Mouse (Mus musculus): ENCODE measurements at regions not wholly inside any gene's neighbourhood (a gene's known extent, or its start where the extent isn't known, plus 50 kb on each side); places are given as distances from the start of the nearest gene placed in this dataset.

DNA sequence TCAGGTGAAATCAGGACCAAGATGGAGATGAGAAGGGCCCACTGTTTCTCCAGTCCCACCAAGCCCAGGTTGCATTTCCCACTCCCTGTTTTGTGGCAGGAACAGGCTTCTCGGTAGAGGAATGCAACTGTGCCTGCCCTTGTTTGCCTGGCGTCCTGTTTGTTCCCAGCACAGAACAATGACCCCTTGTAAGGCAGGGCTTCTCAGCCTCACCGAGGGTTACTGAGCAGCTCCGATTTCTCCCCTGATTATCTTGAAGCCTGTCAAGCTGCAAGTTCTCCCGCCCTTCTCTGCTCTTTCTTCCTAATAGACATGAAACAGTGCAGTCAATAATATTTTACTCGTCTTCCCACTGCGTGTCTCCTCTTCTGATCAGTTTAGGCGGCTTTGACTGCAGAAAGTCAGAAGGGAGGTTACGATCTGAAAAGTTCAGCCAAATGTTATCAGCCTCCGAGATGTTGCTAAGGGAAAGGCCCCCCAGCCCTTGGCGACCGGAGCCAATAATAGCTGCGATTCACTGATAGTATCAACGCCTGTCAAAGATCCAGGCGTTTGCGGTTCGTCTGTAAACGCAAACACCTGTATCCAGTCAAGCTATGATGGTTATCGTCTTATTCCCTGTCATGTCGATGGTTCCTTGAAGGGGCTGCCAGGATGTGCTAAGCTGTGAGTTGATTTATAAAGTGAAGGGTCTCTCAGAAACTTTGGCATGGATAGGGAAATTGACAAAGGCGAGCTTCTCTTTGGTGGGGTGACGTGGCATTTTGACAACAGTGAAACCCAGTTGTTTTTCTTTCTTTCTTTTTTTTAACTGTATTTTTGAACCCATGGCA, 287.7 kb upstream of the Zfp507 start:
- Histone ChIP-seq H3K4me3 (ENCODE audit: insufficient read depth, low read depth, low read length) (no peak overlapping the region), H3K27ac (replicated peaks; ENCODE audit: low read depth, low read length) (no peak overlapping the region), H3K4me1 (ENCODE audit: control insufficient read depth, insufficient read depth, insufficient read length, low read length) (no peaks in the 10 kb centered on the region)

GRCm38 (mm10) chr7:36087598-36087997, 284.8 kb upstream of the Zfp507 start:
- Histone ChIP-seq H3K27ac (replicated peaks; ENCODE audit: low read depth, low read length) (no peak overlapping the region), H3K4me1 (ENCODE audit: control insufficient read depth, insufficient read depth, insufficient read length, low read length) (no peaks in the 10 kb centered on the region), H3K4me3 (ENCODE audit: insufficient read depth, low read depth, low read length) (no peak overlapping the region)

DNA sequence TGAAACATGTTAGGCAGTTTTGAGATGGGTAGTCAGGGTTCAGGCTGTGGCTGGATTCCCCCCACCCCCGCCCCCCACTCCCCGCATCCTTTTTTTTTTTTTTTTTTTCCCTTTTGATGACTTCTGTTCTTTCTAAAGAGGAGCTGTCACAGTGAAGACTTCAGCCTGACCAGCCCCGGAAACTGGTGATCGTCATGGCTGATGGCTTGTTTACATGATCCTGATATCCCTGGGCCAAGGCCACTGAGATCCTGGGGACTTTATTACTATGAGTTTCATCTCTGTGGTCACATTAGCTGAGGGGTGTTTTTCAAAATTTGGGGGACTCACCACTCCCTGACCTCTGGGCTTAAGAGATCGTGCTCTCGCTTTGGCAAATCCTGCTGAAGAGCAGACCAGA, 275.9 kb upstream of the Zfp507 start:
- no peaks in the 10 kb centered on the region for H3K4me1 ChIP-seq (ENCODE audit: control insufficient read depth, insufficient read depth, insufficient read length, low read length)
- no peak overlapping the region for H3K27ac ChIP-seq (replicated peaks; ENCODE audit: low read depth, low read length)
- H3K4me3 ChIP-seq (ENCODE audit: insufficient read depth, low read depth, low read length), result no peak overlapping the region

DNA sequence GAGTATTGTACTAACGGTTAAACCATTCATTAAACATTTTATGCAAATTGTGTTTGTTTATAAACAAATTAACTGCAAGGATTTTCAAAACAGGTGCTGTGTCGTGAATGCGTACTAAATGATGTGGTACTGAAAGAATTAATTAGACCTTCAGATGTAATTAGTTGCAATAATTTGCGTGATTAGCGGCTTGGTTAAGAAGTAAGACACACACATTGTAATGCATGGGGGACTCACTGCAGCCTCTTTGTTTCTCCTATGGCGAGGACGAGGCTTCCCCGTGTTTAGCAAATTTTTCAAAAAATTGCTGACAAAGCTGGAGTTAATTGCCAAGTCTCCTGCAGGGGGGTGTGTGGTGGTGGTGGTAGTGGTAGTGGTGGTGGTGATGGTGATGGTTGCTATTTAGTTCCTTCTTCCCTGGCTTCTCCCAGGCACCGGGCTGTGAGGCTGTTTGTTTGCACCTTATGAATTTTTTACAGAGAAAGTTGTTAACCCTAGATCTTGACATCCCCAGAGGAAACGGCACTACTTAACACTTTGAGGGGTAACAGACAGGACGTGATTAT, 275.4 kb upstream of the Zfp507 start:
- Histone ChIP-seq H3K4me3 (ENCODE audit: insufficient read depth, low read depth, low read length) (no peak overlapping the region), H3K27ac (replicated peaks; ENCODE audit: low read depth, low read length) (no peak overlapping the region)

GRCm38 (mm10) chr7:36077271-36077670, 274.5 kb upstream of the Zfp507 start:
- no peak overlapping the region for H3K27ac ChIP-seq (replicated peaks; ENCODE audit: low read depth, low read length)
- H3K4me1 ChIP-seq (ENCODE audit: control insufficient read depth, insufficient read depth, insufficient read length, low read length), result no peaks in the 10 kb centered on the region
- H3K4me3 ChIP-seq (ENCODE audit: insufficient read depth, low read depth, low read length), result no peak overlapping the region

More for the DNA sequence above, 275.4 kb upstream of the Zfp507 start:
- H3K4me1 ChIP-seq (ENCODE audit: control insufficient read depth, insufficient read depth, insufficient read length, low read length), result no peaks in the 10 kb centered on the region

- Histone ChIP-seq H3K4me1 (ENCODE audit: control insufficient read depth, insufficient read depth, insufficient read length, low read length) (no peaks in the 10 kb centered on the region), H3K27ac (replicated peaks; ENCODE audit: low read depth, low read length) (no peak overlapping the region), H3K4me3 (ENCODE audit: insufficient read depth, low read depth, low read length) (no peak overlapping the region)
Measured at GRCm38 (mm10) chr7:36076021-36076441, 273.2 kb upstream of the Zfp507 start.

GRCm38 (mm10) chr7:36071774-36072173, 269.0 kb upstream of the Zfp507 start:
- Histone ChIP-seq H3K4me1 (ENCODE audit: control insufficient read depth, insufficient read depth, insufficient read length, low read length) (no peaks in the 10 kb centered on the region), H3K27ac (replicated peaks; ENCODE audit: low read depth, low read length) (no peak overlapping the region), H3K4me3 (ENCODE audit: insufficient read depth, low read depth, low read length) (no peak overlapping the region)

- H3K4me3 ChIP-seq (ENCODE audit: insufficient read depth, low read depth, low read length), result no peak overlapping the region
- H3K4me1 ChIP-seq (ENCODE audit: control insufficient read depth, insufficient read depth, insufficient read length, low read length), result no peaks in the 10 kb centered on the region
- no peak overlapping the region for H3K27ac ChIP-seq (replicated peaks; ENCODE audit: low read depth, low read length)
Measured at GRCm38 (mm10) chr7:36066725-36067124, 263.9 kb upstream of the Zfp507 start.

DNA sequence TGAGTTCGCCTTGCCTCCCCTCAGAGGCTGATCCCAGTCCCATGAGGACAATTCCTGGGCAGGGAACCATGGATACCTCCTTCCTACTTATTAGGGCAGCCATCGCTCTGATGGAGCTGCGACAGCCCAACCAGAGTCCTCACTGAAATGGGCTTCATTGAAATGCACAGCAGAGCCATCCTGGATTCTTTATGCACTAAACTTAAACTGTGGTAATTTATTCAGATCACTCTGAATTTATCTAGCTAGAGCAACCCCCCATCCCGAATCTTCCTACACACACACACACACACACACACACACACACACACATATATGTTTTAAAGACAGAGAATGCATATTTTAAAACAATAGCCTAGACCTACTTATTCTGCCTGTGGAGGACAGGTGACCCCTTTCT, 258.9 kb upstream of the Zfp507 start:
- H3K27ac ChIP-seq (replicated peaks; ENCODE audit: low read depth, low read length), result no peak overlapping the region
- H3K4me3 ChIP-seq (ENCODE audit: insufficient read depth, low read depth, low read length), result no peak overlapping the region

GRCm38 (mm10) chr7:36060426-36060825, 257.6 kb upstream of the Zfp507 start:
- Histone ChIP-seq H3K4me1 (ENCODE audit: control insufficient read depth, insufficient read depth, insufficient read length, low read length) (no peaks in the 10 kb centered on the region), H3K27ac (replicated peaks; ENCODE audit: low read depth, low read length) (no peak overlapping the region), H3K4me3 (ENCODE audit: insufficient read depth, low read depth, low read length) (no peak overlapping the region)

More for the DNA sequence above, 258.9 kb upstream of the Zfp507 start:
- H3K4me1 ChIP-seq (ENCODE audit: control insufficient read depth, insufficient read depth, insufficient read length, low read length), result no peaks in the 10 kb centered on the region

DNA sequence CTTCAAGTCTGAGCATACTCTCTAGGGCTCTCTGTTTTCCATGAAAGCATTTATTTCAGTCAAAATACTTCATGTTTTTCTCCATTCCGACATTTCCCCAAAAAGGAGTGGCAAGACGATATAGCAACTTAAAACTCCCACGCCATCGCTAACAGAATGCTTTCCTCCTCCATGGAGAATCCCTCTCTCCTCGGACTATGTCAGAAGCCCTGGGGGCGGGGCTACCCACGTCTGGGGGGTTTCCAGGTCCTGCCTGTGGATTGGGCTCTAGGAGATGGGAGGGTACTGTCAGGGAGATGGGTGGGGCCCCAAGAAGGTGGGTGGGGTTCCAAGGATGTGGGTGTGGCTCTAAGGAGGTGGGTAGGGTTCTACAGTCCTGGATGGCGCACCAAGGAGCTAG, 243.2 kb upstream of the Zfp507 start:
- no peaks in the 10 kb centered on the region for H3K4me1 ChIP-seq (ENCODE audit: control insufficient read depth, insufficient read depth, insufficient read length, low read length)
- H3K27ac ChIP-seq (replicated peaks; ENCODE audit: low read depth, low read length), result no peak overlapping the region
- H3K4me3 ChIP-seq (ENCODE audit: insufficient read depth, low read depth, low read length), result no peak overlapping the region

- Histone ChIP-seq H3K27ac (replicated peaks; ENCODE audit: low read depth, low read length) (no peak overlapping the region), H3K4me1 (ENCODE audit: control insufficient read depth, insufficient read depth, insufficient read length, low read length) (no peaks in the 10 kb centered on the region), H3K4me3 (ENCODE audit: insufficient read depth, low read depth, low read length) (no peak overlapping the region)
Measured at GRCm38 (mm10) chr7:36031881-36032280, 229.1 kb upstream of the Zfp507 start.

DNA sequence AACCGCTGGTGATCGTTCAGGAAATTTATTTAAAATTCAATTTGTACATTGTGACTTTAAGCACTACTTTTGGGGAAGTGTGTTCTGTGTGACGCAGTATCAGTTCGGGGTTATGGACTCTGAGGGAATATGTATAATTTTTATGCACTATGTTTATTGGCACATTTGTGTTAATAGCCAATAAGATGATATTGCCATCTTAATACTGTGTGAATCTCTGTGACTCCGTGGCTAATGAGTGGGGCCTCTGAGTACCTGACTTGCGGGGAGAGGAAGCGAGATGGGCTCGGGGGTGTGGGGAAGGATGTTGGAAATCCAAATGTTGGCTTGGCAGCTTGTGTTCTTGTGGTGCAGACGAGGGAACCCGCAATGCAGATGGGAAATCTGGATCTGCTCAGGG, 220.2 kb upstream of the Zfp507 start:
- no peak overlapping the region for H3K4me3 ChIP-seq (ENCODE audit: insufficient read depth, low read depth, low read length)

GRCm38 (mm10) chr7:36022489-36022888, 219.7 kb upstream of the Zfp507 start:
- no peaks in the 10 kb centered on the region for H3K4me1 ChIP-seq (ENCODE audit: control insufficient read depth, insufficient read depth, insufficient read length, low read length)
- no peak overlapping the region for H3K27ac ChIP-seq (replicated peaks; ENCODE audit: low read depth, low read length)

More for the DNA sequence above, 220.2 kb upstream of the Zfp507 start:
- Histone ChIP-seq H3K4me1 (ENCODE audit: control insufficient read depth, insufficient read depth, insufficient read length, low read length) (no peaks in the 10 kb centered on the region), H3K27ac (replicated peaks; ENCODE audit: low read depth, low read length) (no peak overlapping the region)

GRCm38 (mm10) chr7:36016926-36017753, 214.3 kb upstream of the Zfp507 start:
- Histone ChIP-seq H3K4me3 (ENCODE audit: insufficient read depth, low read depth, low read length) (no peak overlapping the region), H3K27ac (replicated peaks; ENCODE audit: low read depth, low read length) (no peak overlapping the region)

More at GRCm38 (mm10) chr7:36022489-36022888, 219.7 kb upstream of the Zfp507 start:
- H3K4me3 ChIP-seq (ENCODE audit: insufficient read depth, low read depth, low read length), result no peak overlapping the region

More at GRCm38 (mm10) chr7:36016926-36017753, 214.3 kb upstream of the Zfp507 start:
- no peaks in the 10 kb centered on the region for H3K4me1 ChIP-seq (ENCODE audit: control insufficient read depth, insufficient read depth, insufficient read length, low read length)

All from brown adipose tissue, adult 24 weeks (tissue).